Mouse (Mus musculus): ENCODE results near the gene Irs1.

Irs1 gene

DNA sequence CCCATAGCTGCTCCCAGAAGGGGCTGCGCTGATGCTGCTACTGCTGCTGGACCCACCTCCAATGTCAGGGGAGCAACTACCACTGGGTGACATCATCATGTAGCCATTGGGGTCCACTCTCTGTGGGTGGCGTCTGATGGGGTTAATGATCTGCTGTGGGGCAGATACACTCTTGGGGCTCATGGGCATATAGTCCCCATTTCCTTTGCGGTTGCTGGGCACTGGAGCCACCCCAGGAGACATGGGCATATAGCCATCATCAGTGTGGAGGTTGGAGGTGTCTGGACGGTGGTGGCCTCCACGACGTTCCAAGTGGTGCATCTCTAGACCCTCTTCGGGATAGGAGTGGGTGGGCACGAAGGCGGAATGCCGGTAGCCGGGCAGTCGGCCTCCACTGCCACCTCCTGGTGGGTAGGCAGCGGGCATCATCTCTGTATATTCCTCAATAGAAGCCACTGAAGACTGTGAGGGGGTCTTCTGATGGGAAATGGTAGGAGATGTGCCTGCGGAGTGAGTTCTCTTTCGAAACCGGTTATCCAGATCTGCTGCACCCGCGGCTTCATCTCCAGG is 2.7 kb downstream of the Irs1 start:
- peak; percentile 3 for DNase-seq

DNA sequence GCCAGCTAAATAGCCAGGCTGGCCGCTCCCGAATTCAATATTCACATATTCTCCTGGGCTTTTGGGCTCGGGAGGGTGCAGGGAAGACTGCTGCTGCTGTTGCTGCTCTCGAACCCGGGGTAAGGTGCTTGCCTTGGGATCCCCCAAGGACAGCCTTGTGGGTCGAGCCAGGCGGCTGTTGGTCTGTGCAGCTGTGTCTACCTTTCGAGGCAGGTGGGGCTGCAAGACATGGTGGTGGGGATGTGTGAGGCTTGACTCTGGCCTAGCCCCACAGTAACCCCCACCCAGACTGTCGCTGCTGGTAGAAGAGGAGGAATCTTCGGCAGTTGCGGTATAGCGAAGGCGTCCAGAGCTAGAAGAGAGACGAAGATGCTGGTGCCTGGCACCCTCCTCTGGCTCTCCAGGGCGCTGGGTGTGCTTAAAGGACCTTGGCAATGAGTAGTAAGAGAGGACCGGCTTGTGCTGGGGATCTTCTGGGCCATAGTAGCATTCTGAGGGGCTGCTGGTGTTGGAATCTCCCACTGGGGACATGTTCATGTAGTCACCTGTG is 3.4 kb downstream of the Irs1 start:
- no peak for DNase-seq

DNA sequence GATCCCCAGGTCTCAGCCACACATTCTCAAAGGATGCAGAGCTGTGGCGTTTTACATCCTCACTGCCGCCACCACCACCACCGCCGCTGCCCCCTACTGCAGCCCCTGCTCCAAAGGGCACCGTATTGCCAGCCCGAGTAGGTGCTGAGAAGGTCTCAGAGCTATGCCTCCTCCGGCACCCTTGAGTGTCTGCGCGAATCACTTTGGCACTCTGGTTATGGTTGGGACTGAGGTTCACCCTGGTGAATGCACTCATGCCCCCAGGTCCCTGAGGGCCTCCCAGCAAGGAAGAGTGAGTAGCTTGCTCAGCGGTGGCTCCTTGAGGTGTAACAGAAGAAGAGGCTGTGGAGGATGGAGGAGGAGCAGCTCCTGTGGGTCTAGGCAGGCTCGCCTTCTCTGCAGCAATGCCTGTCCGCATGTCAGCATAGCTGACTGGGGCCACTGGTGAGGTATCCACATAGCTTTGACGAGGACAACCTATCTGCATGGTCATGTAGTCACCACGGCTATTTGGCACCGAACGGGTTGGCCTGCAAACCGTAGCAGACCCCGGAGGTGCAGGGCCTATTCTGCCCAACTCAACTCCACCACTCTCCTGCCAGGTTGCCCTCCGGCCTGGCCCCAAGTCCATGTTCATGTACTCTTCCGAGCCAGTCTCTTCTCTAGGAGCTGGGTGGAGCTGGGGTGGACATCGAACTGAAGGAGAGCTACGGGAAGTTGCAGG is 4.0 kb downstream of the Irs1 start:
- no peak for DNase-seq

DNA sequence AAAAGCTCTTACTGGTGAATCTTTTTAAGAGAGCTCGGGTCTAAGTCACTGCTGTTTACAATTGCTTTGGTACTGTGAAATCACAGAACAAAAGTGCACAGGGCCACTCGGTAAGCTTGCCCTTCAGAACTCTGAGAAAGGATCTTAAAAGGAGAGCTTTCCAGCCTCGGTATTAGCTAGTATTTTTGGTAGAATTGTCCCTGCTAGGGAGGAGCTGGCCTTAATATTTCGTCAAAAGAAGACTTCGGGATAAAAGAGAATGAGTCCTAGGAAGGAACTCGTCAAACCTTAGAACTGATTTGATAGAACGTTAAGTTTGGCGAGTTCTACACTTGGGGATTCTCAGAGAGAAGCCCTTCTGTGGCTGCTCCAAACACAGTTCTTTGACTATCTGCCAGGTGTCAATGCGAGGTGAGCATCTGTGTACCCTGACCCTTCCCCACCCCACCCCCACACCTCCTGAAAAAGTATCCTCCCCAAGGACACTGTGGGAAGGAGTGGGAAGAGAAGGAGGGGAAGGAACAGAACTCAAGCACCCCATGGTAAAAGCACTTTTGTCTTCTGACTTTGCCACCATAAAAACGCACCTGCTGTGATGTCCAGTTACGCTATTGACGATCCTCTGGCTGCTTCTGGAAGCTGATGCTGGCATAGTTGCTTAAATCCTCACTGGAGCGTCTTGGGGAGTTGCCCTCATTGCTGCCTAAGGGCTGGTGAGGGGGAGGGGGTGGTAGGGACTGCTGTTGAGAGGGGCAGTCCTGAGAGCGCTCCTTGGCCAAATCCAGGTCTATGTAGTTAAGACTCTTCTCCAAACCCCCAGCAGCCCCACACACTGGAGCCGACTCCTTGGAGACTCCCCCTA is 4.8 kb downstream of the Irs1 start:
- DNase-seq: no peak

DNA sequence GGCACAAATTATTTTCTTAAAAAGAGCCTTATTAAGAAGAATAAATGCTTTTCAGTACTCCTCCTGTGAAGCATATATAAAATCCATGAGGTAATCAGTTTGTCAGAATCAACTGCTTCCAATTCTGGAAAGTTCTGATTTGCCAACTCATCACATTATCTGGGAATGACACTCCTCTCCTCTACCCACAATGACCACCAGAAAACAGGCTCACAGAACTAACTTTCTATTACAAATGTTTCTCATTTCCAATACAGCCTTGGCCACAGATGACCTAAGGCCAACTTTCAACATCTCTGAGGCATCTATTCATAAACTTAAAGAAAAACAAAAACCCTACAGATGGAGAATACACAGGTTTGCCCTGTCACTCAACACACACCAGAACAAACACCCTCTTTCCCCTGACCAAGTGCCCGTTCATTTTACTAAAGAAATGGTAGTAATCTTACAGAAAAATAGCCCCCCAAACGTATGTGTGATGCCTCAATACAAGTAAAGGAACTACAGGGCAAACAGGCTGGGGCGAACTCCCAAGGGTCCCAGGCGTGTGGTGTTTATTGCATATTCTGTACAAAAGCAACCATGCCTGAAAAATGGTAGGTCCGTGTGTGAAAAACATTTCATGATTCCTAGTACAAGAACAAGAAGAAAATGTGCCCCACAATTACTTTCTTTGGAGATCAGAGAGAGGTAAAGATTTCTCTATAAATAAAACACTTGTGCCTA is 5.6 kb downstream of the Irs1 start:
- no peak for DNase-seq

DNA sequence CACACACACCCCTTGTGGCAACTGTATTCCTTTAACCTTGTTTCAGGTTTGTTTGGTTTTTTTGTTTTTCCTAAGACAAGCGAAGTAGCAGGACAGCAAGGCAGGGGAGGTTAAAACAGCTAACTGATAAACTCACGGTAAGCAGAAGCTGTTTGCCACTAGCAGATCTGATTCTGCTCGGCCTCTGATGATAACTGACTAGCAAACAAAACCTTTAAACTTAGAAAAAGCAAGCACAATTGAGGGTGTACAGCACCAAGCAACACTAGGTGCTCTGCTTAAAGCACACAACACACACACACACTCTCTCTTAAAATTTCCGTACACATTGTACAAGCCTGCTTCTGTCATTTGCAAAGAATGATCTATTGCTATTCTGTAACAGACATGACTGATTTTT is 6.8 kb downstream of the Irs1 start:
- DNase-seq: no peak

DNA sequence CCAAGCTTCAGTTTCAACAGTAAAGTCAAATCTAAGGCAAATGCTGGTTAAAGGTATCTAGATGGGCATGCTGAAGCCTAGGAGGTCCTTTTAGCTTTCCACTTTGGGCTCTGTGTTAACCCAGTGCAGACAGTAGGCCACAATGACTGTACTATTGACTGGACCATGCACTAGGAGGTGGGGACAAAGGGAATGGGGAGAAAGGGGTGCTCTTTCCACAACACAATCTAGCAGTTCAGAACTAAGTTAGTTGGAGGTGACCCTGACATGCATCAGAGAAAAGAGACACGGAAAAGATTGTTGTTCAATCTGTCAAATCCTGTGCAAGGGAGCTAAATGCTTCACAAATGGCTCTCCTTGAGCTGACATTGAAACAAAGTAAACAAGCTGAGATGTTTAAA is 7.3 kb downstream of the Irs1 start:
- DNase-seq: peak; percentile 3

DNA sequence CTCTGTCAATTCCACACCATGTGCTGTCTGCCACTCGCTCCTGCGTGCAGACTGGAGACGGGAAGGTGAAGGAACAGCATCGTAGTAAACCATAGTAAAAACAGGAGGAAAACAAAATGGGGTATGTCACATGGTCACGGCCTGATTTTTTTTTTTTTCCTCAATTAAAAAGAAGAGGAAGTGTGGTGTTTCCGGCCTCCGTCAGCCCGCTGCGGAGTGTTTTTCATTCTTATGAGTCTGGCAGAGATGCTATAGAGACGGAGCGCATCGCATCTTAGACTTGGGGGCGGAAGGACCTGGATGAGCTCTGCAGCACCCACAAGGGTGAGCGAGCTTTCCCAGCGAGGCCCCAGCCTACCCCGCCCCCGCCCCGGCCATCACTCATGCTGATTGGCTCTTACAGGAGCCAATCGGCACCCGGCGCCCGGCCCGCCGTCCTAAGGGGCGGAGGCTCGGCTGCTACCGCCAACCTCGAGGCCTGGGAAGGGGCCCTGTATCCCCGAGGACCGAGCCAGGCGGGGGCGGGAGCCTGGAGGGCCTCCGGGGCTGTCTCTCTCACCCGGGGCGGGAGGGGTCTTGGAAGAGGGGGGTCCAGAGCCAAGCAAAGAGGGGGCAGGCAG is 8.1 kb downstream of the Irs1 start:
- DNase-seq: peak; percentile 84

DNA sequence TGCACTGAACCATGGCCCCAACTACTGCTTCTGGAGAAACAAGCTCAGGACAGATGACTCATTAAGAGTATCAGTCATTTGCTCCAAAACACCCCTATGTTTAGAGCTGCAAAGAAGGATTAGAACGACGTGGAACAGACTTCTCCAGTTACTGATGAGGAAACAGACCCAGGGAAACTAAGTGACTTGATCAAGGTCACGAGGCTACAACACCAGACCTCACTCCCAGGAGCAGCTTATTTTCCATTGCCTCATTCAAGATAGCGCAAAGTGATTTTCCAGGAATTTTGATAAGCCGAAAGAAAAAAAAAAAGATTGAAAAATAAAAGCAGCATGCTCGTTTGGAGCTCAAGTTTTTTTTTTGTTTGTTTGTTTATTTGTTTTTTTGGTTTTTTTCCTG is 9.4 kb downstream of the Irs1 start:
- DNase-seq: no peak

DNA sequence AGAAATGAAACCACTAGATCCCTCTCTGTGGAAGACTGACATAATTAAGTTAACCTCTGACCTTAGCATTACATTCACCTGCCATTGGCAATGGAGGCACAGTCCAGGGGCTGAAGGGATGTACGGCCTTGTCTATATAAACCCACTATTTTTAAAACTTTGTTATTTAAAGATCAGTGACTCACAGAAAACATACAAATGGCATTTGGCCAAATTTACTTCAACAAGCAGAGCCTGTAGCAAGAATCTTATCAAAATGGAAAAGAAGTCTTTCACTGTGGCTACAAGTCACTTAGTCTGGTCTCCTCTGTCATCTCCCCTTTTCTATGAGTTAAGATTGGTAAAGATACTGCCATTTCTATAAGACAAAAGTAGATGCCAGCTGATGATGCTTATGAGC is 11.4 kb downstream of the Irs1 start:
- no peak for DNase-seq

DNA sequence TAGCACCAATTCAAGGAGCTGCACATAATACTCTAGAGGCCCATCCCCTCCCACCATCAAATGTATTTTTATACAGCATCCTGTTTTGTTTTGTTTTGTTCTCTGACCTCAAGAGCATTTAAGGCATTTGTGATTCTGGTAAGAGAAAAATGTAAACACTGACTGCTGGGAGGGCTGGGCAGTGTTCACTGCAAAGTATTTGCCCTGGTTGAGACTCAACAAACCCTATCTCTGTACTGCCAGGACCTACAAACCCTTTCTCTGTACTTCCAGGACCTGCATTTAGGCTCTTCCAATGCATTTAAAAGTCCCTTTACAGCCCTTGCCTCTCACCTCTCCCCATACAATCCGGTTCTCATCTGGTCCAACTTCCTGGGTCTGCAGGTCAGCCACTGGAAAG is 16.9 kb downstream of the Irs1 start:
- DNase-seq: no peak

DNA sequence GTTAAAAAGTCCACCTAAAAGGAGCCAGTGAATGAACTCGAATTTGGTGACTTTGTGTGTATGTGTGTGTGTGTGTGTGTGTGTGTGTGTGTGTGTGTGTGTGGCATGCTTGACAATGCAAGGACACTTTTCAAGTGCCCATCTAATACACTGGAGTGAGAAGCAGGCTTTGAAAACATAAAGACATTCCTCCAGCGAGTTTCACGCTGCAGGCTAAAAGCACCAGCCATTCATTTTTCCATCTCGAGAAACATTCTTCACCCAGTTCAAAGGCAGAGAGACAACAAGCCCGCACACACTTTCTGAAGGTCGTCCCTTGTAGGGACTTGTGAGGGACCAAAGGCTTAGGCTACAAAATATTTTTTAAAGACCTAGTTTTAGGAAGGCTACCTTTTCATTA is 17.7 kb downstream of the Irs1 start:
- no peak for DNase-seq

DNA sequence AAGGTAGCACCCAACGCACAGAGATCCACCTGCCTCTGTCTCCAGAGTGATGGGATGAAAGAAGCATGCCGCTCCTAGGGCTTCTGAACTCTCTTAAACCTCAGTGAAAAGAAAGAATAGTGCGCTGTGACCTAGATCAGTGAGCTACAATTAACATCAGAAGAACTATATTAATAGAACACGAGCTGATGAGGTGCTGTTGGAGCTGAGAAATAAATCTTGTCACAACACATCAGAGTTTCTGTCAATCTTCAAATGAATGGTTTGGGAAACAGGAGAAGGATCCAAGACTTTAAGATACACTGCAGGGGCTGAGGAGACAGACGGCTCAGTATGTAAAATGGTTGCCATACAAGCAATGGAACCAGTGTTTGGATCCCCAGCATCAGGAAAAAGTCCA is 19.0 kb downstream of the Irs1 start:
- no peak for DNase-seq

DNA sequence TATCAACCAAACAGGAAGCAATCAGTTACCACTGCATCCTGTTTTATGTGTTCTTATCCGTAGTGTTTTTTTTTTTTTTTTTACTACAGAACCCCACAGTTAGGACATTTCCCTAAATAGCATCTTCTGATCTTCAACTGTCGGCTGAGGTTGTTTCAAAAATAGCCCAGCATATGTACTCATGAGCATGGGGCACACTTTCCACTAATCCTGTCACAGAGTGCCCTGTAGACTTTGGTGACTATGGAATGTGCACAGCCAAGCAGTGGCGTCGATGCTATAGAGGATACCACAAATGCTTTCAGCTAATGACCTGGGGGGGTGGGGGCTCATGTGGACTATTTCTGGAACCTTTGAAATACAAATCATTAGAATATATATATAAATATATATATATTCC is 23.7 kb downstream of the Irs1 start:
- no peak for DNase-seq

DNA sequence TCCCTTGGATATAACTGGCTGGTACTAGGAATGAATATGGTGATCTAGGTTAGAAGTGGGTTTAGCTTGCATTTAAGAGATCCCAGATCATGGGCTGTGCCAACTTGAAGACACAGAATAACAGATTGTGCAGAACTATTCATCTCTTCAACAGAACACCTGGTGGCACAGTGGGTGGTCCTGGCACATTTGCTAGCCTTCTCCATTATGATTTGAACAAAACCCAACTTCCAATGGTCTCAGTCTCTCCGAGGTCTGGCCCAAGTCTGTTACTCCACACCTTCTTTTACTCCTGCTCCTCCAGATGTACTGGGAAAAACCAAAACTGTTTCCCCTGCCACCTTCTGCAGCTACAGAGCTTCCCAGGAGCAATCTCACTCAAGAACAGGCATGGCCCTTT is 28.9 kb downstream of the Irs1 start:
- no peak for DNase-seq

DNA sequence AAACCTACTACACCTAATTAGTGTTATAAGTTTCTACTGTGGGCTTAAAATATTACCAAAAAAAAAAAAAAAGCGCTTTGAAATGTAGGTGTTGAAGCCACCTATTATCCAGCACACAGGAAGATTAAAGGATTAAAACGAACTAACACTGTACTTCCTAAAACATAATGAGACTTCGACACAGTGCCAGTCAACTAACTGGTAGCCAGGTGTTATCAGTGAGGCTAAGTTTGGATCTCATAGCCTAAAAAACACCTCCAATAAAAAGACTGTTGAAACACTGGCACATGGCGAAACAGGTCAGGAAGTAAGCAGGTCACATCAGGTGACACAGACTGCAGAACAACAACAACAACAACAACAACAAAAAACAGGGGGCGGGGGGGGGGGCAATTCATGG is 29.6 kb downstream of the Irs1 start:
- DNase-seq: no peak

DNA sequence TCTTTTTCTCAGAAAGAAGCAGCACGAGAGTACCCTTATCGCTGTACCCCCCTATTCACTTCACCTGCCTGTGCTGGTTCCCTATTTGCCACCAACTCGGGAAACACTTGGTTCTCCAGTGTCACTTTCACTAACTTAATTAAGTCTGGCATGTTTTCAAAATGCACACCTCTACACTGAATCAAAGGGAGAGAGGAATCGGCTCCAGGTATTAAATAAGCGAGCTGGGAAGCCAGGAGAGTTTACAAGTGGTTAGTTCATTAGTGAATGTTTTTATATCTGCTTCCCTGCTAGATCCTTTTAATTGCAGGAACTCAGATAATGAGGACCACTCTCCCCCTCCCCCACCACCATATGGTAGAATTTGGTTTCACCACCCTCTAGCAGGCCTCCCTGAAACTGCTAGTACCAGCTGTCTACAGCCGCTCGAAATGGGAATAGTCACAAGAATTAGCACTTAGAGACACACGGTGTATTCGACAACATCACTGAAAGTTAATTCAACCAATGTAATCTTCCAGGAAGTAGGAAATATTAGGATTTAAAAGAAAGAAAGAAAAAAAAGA is 30.1 kb downstream of the Irs1 start:
- no peak for DNase-seq

DNA sequence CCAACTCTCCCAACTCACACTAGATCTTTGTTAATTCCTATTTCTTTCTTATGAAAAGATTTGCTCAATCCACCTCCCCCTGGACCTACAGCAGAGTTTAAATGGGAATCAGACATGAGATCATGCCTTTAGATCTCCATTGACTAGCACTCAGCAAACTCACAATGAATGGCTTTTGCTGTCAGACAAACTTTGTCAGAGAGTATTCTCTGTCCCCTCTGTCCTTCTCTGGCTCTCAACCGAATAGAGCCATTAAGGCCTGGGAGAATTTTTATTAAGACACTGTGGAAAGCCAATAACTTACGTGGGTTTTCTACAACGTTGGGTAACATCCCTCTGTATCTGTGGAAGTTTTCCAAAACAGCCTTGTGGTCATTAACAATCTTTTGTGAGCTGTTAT is 31.2 kb downstream of the Irs1 start:
- DNase-seq: no peak

DNA sequence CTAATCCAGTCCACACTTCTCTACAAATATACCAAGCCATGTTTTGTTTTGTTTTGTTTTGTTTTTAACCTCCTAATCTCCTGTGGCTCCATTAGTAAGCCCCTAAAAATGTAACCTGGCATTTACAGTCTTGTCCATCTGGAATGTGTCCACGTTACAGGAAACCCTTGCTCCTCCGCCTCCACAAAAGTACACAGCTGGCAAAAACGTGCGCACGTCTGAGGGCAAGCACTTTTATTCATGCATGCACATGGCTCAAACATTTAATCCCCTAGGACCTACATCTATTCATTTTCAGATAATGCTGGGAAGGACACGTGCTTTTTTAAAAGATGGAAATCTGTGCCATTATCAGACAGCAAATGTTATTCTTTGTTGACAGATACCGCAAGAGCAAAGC is 32.9 kb downstream of the Irs1 start:
- DNase-seq: no peak

DNA sequence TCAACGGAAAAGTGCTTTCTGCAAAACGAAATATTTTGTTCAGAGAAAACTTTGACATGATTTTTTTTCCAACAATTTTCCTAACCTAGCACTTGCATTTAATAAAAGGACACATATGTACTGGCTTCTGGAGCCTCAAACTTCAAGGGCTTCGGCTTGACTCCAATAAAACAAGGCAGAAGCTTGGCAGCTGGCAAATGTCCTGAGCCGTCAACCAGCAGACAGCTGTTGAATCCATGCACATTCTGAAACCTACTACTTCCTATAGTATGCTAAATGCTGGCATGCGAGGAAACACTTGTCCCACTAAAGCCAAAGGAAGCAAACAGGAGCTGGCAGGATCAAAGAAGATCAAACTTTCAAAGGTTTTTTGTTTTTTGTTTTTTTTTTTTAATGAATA is 33.8 kb downstream of the Irs1 start:
- DNase-seq: no peak

DNA sequence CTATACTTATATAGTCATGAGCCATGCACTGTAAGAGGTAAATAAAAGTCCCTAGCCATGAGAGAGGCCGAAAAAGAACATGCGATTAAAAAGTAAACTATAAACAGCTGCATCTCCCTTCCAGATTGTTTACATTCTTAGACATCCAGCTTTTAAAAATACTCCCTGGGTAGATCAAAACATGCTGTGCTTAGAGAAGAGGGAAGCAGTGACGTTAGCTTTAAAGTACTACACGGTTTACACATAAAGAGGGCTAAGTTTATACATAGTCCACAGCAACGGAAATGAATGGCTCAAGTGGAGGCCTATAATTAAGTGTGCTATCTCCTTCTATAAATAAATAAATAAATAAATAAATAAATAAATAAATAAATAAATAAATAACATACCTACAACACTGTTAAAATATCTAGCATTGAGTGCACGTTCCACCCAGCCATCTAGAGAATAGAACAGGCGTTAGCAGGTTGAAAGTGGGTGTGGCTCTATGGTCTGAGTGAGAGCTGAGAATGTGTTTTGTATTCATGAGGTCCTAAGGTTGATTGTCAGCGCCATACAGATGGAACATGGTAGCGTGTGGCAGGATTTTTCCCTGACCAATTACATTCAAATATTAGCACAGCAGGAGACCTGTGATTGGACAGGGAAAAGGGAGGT is 37.3 kb downstream of the Irs1 start:
- DNase-seq: no peak
